Mouse (Mus musculus) ovary, postnatal 14 days (tissue): Measurements from ENCODE around the gene Rnf227.
A peak's percentile ranks its signal among the peaks of the same experiment; 100 is the strongest.
"Not testable (repeated sequence)": the region's sequence is repeated elsewhere in the genome, so short reads cannot be mapped to it uniquely, and the experiment has no call there.

ENCODE experiments used
- DNase-seq: peaks from one replicate; pipeline ENCODE4 v3.0.0; 2022; ENCODE audit warnings: low spot score

The Rnf227 gene

DNA sequence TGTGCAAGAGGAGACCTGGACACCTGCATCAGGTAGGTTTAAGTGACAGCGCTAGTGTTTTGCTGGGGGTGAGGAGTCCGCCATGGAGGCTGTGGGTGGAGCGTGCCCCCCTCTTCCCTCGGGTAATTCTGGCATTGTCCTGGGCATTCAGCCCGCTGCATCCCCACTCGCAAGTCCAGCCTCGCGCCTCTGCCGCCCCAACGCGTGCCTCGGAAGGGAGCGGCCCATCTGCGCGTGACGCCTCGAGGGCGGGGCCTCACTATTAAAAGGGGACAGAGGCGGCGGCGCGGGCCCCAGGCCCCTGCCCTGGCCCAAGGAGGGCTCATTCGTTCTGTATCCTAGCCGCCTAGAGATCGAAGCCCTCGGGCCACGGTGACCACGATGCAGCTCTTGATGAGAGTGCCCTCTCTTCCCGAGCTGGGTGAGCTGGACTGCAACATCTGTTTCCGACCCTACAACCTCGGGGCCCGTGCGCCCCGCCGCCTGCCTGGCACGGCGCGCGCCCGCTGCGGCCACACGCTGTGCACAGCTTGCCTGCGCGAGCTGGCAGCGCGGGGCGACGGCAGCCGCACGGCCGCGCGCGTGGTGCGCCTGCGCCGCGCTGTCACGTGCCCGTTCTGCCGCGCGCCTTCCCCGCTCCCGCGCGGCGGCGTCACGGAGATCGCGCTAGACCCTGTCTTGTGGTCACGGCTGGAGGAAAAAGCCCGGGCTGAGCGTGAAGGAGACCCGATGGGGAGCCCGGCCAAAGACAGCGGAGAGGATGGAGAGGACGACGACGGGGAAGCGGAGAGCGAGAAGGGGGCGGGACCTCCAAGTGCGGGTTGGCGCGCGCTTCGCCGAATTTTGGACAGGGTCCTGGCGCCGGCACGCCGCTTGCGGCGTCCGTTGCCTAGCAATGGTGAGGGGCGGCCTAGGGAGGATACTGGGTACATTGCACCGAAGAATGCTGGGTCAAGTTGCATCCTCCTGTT lies at the start of gene Rnf227:
TSS of gene Rnf227 (plus strand) at position 301 of the 971 bp plus-strand sequence.
- peak; percentile 65 for DNase-seq

DNA sequence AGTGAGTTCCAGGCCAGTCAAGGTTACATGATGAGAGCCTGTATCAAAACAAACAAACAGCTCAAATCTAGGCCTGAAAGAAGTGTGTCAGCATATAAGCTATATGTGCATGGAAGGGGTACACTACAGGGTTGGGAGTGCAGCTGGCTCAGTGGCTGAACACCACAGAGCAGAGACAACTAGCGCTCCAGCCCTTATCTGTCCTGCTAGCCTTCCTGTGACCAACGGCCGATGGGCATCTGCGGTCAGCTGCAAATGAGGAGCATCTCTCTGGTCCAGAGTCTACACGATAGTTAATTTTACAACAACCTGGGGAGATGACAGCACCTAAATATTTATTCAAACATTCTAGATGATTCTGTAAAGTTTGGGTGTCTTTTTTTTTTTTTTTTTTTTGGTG lies 49.1 kb upstream of the Rnf227 start:
- DNase-seq, result no peak

DNA sequence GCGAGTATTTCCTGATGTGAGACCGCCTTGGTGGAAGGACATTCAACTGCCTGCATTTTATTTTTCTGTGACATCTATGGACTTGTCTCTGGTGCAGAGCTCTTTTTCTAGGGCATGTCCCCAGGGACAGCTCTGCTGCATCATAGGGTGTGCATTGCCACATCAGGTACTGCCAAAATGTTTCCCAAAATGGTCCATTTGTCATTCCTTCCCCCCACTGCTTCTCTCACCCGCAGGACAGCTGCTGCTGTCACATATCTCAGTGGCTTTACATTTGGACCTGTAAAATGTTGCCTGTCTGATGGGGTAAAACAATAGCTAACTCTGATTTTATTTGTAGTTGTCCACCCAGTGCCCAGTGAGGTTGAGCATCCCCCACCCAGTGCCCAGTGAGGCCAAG lies 45.0 kb upstream of the Rnf227 start:
- DNase-seq, result no peak

DNA sequence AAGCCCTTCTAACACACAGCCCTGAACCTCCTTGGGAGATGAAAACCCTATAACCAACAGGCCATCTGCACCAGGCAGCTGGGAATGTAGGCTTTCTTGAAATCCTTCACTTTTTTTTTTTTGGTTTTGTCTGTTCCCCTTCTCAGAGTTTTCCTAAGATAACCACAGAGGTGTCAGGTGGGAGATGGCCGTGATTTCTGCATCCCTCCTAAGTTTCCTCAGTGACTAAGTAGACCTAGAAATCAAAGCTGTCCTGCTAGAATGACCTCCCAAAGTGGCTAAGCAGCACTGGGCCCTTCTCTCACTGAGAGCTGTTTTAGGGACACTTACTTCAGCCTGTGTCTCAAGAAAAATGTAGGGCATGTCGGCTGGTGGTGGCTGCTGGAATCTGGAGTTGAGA lies 42.5 kb upstream of the Rnf227 start:
- no peak for DNase-seq

DNA sequence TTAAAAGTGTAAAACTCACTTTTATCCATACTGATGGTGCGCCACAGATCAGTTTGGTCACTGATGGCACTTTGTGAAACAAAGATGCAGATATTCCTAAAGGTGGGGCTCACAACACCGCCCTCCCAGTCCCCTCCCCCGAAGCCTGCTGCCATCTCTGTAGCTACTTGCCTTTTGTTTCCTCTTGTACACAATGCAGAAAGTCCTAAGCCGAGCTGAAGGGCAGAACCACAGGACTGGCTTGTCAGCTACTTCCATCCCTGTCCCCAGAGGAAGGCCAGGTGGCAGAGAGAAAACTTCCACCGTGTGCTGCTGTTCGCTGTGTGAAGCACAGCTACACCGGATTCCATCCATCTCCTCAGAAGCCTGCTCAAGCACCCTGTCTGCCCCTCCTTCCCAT lies 42.0 kb upstream of the Rnf227 start:
- no peak for DNase-seq

DNA sequence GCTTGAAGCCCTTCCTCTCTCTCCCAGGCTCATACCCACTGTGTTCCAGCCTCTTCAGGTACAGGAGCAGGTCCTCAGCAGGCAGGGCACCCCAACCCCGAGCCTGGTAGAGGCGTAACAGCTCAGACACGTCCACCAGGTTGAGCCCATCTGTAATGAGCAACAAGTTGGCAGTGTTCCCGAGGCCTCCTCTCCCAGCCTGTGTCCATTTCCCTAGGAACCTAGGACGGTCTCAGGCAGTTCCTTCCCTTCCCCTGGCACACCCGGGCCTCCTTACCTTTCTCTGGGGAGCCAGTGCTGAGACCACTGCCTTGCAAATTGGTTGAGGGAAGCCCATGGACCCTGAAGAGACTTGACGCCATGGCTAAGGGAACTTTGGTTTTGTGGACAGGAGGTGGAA lies 37.4 kb upstream of the Rnf227 start:
- no peak for DNase-seq

DNA sequence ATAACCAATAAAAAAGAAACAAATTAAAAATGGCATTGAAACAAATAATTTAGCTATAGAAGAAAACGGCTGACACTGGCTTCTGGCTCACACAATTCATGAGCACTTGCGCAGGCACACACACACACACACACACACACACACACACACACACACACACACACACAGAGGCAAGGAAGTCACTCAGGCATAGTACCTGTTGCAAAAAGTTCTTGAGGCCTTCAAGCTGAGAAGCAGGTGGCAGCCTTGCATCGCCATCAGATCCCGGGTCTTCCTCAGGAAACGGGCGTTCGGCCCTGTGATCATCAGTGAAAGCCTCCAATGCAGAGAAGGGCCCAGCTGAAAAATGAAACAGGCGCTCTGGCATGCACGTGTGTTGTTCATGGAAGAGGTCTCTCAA lies 35.0 kb upstream of the Rnf227 start:
- DNase-seq, result no peak

DNA sequence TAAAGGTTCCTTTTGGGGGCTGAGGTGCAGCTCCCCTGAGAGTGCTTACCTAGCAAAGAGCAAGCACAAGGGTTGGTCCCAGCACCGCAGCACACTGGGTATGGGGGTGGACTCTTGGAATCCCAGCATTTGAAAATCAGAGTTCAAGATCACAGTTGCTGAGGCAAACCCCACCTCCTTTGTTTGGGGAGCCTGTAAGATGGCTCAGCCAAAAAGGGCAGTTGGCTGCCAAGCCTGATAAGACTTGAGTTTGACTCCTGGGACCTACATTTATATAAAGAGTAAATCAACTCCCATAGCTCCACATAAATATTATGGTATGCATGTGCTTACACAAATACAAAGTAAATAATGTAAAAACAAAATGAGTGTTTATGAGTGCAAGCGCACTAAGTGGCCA lies 34.2 kb upstream of the Rnf227 start:
- DNase-seq, result no peak

DNA sequence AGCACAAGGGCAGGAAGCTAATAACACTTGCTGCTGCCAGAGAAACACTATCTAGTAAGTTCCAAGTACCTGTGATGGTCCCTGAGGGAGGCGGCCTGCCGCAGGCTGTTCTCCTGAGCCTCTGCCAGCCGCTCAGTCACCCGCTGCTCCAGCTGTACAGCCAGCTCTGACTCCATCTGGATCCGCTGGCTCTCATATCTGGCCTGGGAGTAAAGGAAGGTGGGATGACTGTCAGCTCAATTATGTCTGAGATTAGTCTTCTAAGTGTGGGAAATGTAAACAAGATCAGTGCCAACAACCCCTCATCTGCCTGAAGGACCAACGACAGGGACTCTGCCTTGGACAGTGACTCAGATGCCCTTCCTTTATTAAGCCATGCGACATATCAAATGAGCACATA lies 29.0 kb upstream of the Rnf227 start:
- DNase-seq, result no peak

DNA sequence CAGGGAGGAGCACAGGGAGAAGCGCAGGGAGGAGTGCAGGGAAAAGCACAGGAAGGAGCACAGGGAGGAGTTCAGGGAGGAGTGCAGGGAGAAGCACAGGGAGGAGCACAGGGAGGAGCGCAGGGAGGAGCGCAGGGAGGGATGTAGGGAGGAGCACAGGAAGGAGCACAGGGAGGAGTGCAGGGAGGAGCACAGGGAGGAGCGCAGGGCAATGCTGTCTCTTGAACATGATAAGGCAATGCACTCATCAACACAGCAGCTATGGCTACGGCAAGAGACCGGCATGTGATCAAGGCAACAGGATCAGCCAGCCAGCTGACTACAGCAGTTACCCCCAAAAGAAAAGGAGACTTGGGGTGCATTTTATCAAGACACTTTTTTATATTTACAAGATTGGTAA lies 23.9 kb upstream of the Rnf227 start:
- no peak for DNase-seq

DNA sequence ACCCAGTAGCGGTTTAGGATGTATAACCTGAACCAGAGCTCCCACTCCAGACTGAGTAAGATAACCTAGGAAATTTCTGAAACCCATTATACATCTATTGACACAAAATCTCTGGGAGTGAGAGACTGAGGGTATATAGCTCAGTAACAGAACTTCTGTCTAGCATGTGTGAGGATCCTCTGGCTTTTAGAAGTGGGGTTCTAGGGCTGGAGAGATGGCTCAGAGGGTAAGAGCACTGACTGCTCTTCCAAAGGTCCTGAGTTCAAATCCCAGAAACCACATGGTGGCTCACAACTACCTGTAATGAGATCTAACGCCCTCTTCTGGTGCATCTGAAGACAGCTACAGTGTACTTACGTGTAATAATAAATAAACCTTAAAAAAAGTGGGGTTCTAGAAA lies 22.3 kb upstream of the Rnf227 start:
- not testable (repeated sequence) for DNase-seq

DNA sequence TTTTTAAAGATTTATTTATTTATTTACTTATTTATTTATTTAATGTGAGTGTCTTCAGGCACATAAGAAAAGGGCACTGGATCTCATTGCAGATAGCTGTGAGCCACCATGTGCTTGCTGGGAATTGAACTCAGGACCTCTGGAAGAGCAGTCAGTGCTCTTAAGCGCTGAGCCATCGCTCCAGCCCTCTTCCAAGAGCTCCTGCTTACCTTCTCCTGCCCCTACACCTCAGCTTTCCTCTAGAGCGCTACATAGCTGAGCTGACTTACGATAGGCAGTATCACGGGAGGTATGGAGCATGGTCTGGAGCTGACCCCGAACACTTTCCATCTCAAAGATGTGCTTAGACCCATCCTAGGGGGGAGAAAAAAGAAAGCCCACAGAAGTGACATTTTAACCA lies 18.7 kb upstream of the Rnf227 start:
- DNase-seq, result no peak

DNA sequence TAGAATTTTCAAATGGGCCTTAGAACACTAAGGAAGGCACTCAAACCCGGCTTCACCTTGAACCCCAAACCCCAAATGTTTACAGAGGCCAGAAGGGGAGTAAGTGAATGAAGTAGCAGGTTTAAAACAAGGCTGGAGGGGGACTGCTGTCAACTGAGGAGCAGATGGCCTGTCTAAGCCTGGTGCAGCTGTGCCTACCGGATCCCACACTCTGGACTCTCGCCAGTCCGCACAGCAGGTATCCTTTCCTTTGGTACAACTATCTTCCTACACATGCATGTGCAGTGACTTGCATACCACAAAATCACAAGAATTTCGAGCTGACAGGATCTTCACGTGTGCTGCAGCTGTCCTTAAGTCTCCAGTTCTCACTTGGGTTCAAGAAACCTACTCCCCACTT lies 18.3 kb upstream of the Rnf227 start:
- DNase-seq, result no peak

DNA sequence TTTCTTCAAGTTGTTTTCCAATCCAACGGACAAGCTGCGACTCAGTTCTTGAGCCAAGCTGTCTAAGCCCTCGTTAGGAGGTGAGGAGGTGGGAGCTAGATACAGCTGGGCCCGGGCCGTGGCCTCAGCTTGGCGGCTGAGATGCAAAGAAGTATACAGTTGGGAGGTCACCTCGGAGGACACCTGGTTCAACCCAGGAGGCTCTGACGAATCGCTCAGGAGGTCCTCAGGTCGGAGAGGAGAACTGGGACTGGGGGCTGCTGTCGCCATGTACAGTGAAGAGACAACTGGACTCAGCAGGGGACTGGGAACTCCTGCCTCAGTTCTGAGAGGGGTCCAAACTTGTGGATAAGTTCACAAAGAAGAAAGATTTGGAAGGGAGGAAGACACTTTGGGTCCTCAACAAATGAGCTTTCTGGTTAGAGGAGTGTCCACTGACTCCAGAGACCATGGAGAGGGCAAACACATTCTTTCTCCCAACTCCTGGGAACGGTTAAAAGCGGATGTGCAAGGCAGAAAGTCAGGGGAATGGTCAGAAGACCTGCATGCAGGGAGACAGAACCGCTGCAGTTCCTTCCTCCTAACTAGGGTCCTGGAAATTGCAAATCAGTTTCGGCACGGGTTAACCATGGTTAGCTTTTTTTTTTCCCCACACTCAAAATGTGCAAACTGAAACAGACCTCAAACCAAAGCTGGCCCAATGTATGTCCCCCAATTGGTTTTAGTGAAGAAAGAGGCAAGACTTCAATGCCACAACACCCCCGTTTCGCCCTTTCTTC lies 17.4 kb upstream of the Rnf227 start:
- DNase-seq, result no peak

DNA sequence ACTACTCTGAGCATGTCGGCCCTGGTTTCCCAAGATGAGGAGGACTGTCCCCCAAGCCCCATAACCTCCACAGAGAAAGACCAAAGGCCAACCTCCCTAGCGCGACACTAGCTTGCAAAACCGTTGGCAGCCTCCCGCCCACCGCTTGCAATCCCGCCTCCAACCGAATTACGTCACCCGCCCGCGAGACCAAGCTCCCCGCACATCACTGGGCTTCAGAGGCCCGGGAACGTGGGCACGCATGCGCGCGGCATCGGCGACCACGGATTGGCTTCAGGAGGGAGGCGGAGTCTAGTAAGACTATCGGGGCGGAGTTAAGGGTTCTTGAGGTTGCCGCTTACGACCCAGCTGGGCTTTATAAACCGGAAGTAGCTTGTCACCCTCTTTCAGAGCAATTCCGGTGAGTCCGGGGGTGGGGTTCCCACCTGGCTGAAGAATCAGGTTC lies 16.6 kb upstream of the Rnf227 start, which contains the start of the genes Cntrob and Trappc1:
TSS of gene Cntrob (minus strand) at position 109 of the 445 bp plus-strand sequence.
TSS of gene Trappc1 (plus strand) at position 314 of the 445 bp plus-strand sequence.
- peak; percentile 96 for DNase-seq

DNA sequence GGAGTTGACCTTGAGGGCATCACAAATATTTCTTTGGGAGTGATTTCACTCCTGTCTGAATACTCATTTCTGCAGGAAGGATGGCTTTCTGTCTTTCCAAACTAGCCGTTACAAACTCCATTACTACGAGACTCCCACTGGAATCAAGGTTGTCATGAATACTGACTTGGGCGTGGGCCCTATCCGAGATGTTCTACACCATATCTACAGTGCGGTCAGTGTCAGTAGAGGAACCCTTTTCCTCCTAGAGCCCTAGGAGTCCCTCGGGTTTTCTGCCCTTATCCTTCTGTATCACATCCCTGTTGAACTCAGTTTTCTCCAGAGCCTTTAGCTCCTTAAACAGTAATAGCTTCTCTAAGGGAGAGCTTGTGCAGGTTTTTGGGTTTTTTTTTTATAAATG lies 15.5 kb upstream of the Rnf227 start:
- DNase-seq, result no peak

DNA sequence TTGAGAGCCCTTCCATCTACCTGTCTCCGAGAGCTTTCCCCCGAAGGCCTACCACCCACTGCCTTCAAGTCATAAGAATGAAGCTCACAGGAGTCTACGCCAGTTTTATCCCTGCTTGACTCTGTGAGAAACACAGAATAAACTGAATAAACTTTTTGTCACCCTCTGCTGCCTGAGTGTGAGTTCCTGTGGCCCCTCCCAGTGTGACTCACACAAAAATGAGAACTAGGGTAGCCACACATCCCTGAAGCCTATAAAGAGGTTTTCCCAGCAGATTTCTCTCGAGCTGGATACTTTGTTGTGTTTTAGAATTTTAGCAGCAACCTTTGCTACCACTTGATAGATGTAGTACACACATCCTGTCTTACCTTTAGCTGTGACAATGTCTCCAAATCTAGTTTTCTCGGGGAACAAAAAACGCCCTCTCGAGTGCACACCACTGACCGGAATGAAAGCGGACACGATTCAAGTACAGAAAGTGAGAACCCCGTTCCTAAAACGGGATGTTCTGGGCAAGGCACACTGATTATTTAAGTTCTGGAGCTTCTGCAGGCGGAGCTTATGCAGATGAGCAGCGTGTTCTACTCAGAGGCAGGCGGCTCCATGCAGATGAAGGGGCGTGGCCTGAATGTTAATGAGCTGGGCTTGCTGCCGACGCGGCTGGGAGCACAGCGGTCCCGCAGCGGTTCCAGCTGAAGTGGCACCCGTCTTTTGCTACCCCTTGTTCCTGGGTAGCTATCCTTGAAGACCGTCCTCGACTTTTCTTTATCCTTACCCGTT lies 14.4 kb upstream of the Rnf227 start, which contains the start of gene Kcnab3:
TSS of gene Kcnab3 (plus strand) at position 631 of the 780 bp plus-strand sequence.
- DNase-seq, result peak; percentile 68

DNA sequence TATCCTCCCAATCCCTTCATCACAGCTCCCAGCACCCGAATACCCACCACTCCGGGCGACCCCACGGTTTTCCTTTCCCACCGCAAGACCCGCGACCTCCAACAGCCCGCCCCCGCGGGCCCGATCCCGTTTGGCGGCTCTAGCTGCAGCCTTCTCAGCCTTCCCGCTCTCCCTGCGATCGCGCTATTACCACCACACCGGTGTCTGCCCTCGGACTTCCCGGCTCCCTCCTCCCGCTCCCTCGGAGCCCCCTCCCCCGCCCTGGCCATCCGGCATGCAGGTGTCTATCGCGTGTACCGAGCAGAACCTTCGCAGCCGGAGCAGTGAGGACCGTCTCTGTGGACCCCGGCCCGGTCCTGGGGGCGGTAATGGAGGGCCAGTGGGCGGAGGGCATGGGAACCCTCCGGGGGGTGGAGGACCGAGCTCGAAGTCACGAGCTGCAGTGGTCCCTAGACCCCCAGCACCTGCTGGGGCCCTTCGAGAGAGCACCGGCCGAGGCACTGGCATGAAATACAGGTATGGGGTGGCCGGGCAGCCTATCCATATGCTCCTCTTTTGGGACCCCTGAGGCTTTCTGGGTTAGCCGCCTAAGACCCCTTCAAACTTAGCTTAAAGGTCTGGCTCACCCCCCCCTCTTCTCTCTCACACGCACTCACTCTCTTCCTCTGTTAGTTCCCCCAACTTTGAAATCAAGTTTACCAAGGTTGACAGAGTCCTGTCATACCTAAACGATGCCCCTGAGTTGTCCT lies 13.7 kb upstream of the Rnf227 start:
- peak; percentile 33 for DNase-seq

DNA sequence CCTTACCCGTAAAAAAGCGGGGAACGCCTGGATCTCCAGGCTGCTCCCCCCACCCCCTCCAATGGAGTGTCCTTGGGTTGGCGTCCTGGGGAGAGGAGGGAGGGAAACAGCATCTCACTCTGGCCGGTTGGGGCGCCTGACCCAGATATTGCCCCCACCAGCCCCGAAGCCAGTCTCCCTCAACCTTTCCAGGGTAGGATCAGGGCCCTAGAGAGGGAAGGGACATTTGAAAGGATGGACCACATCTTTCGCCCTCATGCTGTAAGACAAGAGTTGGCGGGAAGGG lies 13.2 kb upstream of the Rnf227 start:
- DNase-seq, result no peak

DNA sequence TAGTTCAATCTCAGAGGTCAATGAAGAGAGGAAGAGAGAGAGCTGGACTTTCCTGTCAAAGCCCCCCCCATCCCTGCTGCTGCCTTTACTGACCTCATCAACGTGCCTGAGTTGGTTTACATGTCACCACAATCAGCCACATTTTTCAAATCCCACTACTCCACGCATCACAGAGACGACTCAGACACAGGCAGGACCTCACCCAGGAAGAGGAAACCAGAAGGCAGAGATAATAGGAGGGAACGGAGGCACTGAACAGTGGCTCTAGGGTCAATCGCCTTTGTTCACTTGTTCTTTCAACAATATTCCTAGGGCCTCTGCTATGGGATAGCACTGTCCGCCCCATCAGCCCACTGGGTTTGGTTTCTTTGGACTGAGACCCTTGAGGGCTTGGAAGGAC lies 12.6 kb upstream of the Rnf227 start:
- no peak for DNase-seq

DNA sequence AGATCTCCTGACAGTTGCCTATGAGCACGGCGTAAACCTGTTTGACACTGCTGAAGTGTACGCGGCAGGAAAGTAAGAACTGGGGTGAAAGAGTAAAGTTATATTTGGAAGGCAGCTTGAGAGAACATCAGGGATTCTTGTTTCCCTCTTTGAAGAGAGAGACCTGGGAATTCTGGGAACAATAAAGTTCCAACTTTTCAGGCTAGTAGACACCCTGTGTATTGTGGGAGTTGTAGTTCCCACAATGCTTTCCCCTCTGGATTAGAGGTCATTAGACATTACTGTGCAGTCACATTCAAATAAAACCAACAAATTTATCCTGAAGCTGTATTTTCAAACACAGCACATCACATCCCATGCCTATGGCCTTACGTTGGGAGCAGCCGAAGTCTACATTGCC lies 11.7 kb upstream of the Rnf227 start:
- DNase-seq, result no peak

DNA sequence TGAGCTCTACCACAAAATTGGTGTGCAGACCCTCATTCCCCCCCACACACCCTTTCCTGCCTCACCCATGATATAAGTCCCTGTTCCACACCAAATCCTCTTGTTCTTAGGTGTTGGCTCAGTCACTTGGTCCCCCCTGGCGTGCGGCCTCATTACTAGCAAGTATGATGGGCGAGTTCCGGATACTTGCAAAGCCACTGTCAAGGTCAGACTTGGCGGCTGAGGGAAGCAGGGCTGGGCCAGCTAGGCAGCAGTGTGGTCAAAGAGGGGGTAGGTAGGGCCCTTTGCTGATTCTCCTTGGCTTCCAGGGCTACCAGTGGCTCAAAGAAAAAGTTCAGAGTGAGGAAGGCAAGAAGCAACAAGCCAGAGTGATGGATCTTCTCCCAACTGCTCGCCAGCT lies 9.1 kb upstream of the Rnf227 start:
- DNase-seq, result no peak
